Mouse (Mus musculus): ENCODE data around the gene Kif5a. TPM values are rescaled to one million over a fixed set of nuclear protein-coding genes. Genes with fewer than 3 reads are reported as not detected.

Gene Kif5a
- polyA plus RNA-seq, 1 experiment from 2014 or later = 70.0 TPM

- WGBS = 74% methylated on average over 15 of the region's 15 CpGs
- H3K36me3 ChIP-seq = peaks cover 43% of the 10 kb centered on the region
- no peak for ATAC-seq (ENCODE audit: low FRiP score)
- H3K4me2 ChIP-seq (replicated peaks) = peak overlapping the region; percentile 92
- H3K4me3 ChIP-seq = peak overlapping the region; percentile 66
- H3K4me1 ChIP-seq = peaks cover 50% of the 10 kb centered on the region
- no peaks in the 10 kb centered on the region for H3K27me3 ChIP-seq
- no peaks in the 10 kb centered on the region for H3K9me3 ChIP-seq (replicated peaks)
- peak overlapping the region; percentile 97 for H3K27ac ChIP-seq
- H3K9ac ChIP-seq = peak overlapping the region; percentile 88
Measured at GRCm38 (mm10) chr10:127287271-127287935, 24.3 kb upstream of the Kif5a start.

GRCm38 (mm10) chr10:127286730-127287129 is 23.6 kb upstream of the Kif5a start:
- no peak for ATAC-seq (ENCODE audit: low FRiP score)
- no peaks in the 10 kb centered on the region for H3K9me3 ChIP-seq (replicated peaks)
- H3K36me3 ChIP-seq = peaks cover 49% of the 10 kb centered on the region
- H3K4me2 ChIP-seq (replicated peaks) = peak overlapping the region; percentile 92
- H3K9ac ChIP-seq = peak overlapping the region; percentile 88; the same call in 1 of the 2 replicates
- peak overlapping the region; percentile 66; the same call in 1 of the 2 replicates for H3K4me3 ChIP-seq
- WGBS = 45% methylated on average over 7 of the region's 7 CpGs
- no peak overlapping the region for H3K27ac ChIP-seq
- peaks cover 43% of the 10 kb centered on the region for H3K4me1 ChIP-seq
- H3K27me3 ChIP-seq = no peaks in the 10 kb centered on the region

DNA sequence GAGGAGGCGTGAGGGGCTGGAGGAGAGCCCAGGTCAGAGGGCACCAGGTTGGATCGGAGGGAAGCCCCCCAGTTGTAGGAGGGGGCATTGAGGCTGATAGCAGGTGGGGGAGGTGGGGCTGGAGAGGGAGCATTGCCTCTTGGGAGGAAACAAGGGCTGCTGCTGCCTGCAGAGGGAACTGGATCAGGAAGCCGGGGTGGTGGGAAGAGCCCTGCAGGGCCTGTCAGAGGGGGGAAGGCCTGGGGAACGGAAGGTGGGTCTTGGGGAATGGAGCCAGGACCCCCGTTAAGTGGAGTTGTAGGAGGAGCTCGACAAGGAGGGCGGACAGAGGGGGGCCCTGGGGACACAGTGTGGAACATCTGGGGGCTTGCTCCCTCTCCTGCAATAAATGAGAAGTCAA is 23.0 kb upstream of the Kif5a start:
- WGBS = 80% methylated on average over 7 of the region's 7 CpGs
- Histone ChIP-seq H3K27me3 (no peaks in the 10 kb centered on the region), H3K4me2 (replicated peaks) (peak overlapping the region; percentile 92), H3K36me3 (peaks cover 54% of the 10 kb centered on the region), H3K4me3 (no peak overlapping the region), H3K27ac (peak overlapping the region; percentile 4; the same call in 1 of the 2 replicates), H3K4me1 (peaks cover 38% of the 10 kb centered on the region), H3K9me3 (replicated peaks) (no peaks in the 10 kb centered on the region), H3K9ac (peak overlapping the region; percentile 28; the same call in 1 of the 2 replicates)
- no peak for ATAC-seq (ENCODE audit: low FRiP score)

- no peak for ATAC-seq (ENCODE audit: low FRiP score)
- H3K9me3 ChIP-seq (replicated peaks) = no peaks in the 10 kb centered on the region
- 75% methylated on average over 12 of the region's 13 CpGs for WGBS
- no peak overlapping the region for H3K4me3 ChIP-seq
- peaks cover 37% of the 10 kb centered on the region for H3K4me1 ChIP-seq
- H3K9ac ChIP-seq = peak overlapping the region; percentile 28
- H3K4me2 ChIP-seq (replicated peaks) = peak overlapping the region; percentile 7; the same call in 1 of the 2 replicates
- peak overlapping the region; percentile 4; the same call in 1 of the 2 replicates for H3K27ac ChIP-seq
- peaks cover 60% of the 10 kb centered on the region for H3K36me3 ChIP-seq
- no peaks in the 10 kb centered on the region for H3K27me3 ChIP-seq
Measured at GRCm38 (mm10) chr10:127285644-127286043, 22.5 kb upstream of the Kif5a start.

DNA sequence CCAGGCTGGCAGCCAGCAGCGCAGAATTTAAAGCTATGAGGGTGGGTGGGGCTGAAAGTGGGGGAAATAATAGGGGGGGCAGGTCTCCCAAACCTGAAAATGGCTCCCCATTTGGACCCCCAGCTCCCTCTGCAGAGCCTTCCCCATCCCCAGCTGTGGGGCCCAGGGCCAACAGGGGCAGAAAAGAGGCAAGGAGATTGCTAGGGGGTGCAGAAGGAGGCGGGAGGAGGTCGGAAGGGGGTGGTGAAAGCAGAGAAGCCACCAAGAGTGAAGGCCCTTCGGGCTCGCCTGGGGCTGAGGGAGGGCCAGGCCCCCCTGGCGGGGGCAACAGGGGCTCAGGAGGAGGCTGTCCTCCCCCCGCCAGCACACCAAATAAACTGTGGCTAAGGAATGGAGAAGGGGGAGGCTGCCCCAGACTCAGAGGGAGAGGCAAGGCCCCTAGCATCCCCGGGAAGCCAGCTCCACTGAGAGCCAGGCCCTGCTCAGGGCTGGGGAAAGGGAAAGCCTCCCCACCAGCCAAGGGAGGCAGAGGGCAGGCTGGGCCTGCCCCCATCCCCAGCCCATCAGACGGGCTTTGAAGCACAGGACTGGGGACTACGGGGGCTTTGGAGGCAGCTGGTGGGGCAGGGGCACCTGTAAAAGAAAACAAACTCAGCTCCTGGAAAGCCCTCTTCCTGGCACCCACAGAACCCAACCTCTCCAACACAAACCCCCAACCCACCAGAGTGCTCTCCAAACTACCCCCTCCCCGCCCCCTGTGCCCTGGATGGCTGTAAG is 21.8 kb upstream of the Kif5a start:
- no peak overlapping the region for H3K27ac ChIP-seq
- H3K27me3 ChIP-seq = no peaks in the 10 kb centered on the region
- peak overlapping the region; percentile 28; the same call in 1 of the 2 replicates for H3K9ac ChIP-seq
- H3K36me3 ChIP-seq = peaks cover 66% of the 10 kb centered on the region
- no peak overlapping the region for H3K4me3 ChIP-seq
- H3K4me2 ChIP-seq (replicated peaks) = no peak overlapping the region
- peaks cover 35% of the 10 kb centered on the region for H3K4me1 ChIP-seq
- H3K9me3 ChIP-seq (replicated peaks) = no peaks in the 10 kb centered on the region
- WGBS = 70% methylated on average over 11 of the region's 11 CpGs
- no peak for ATAC-seq (ENCODE audit: low FRiP score)

DNA sequence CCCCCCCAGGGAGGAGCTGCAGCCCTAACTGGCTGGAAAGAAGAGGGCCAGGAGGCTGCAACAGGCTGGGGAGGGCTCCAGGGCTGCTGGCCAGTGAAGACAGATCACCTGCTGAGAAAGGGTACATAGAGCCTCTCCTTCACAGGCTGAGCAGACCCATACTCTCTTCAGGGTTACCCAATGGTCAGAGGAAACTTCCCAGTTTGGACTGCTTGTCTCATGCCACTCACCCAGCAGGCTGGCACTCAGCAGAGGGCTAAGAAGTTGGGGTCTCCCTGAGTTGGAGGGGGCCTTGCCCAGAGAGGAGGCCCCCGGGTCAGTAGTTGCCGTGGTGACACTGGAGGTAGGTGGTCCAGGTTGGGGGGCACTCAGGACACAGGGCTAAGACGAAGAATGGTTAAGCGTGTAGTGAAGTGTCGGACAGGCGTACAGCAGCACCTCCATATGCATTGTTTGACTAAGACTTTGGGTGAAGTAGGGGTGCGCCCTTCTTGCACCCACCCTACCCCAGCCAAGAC is 21.0 kb upstream of the Kif5a start:
- Histone ChIP-seq H3K4me1 (peaks cover 31% of the 10 kb centered on the region), H3K9ac (no peak overlapping the region), H3K36me3 (peaks cover 73% of the 10 kb centered on the region), H3K9me3 (replicated peaks) (no peaks in the 10 kb centered on the region), H3K4me3 (no peak overlapping the region), H3K27me3 (no peaks in the 10 kb centered on the region), H3K4me2 (replicated peaks) (no peak overlapping the region), H3K27ac (0 out of 2 replicates have a peak overlapping the region, but pooled peaks have one; percentile 19)
- 92% methylated on average over 7 of the region's 7 CpGs for WGBS
- ATAC-seq (ENCODE audit: low FRiP score) = no peak

- Histone ChIP-seq H3K4me3 (no peak overlapping the region), H3K4me1 (peaks cover 28% of the 10 kb centered on the region), H3K9me3 (replicated peaks) (no peaks in the 10 kb centered on the region), H3K36me3 (peaks cover 88% of the 10 kb centered on the region), H3K27me3 (no peaks in the 10 kb centered on the region), H3K9ac (no peak overlapping the region), H3K4me2 (replicated peaks) (no peak overlapping the region), H3K27ac (no peak overlapping the region)
- no peak for ATAC-seq (ENCODE audit: low FRiP score)
- WGBS = 90% methylated on average over 13 of the region's 13 CpGs
Measured at GRCm38 (mm10) chr10:127282620-127283215, 19.6 kb upstream of the Kif5a start.

- Histone ChIP-seq H3K4me3 (no peak overlapping the region), H3K36me3 (peaks cover 97% of the 10 kb centered on the region), H3K9ac (no peak overlapping the region), H3K27me3 (no peaks in the 10 kb centered on the region), H3K27ac (no peak overlapping the region), H3K9me3 (replicated peaks) (no peaks in the 10 kb centered on the region), H3K4me1 (peaks cover 14% of the 10 kb centered on the region), H3K4me2 (replicated peaks) (no peak overlapping the region)
- 89% methylated on average over 8 of the region's 8 CpGs for WGBS
- no peak for ATAC-seq (ENCODE audit: low FRiP score)
Measured at GRCm38 (mm10) chr10:127281316-127281715, 18.2 kb upstream of the Kif5a start.

DNA sequence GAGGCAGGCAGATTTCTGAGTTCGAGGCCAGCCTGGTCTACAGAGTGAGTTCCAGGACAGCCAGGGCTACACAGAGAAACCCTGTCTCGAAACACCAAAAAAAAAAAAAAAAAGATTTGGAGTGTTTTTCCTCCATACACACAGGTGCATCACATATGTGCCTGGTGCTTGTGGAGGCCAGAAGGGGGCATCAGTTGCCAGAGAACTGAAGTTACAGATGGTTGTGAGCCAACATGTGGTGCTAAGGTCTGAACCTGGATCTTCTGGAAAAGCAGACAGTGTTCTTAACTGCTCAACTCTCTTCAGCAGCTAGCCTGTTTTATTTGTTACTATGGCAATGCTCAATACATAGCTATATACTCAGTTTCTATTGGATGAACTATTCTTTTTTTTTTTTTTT is 16.6 kb upstream of the Kif5a start:
- Histone ChIP-seq H3K4me3 (no peak overlapping the region), H3K36me3 (peaks cover 96% of the 10 kb centered on the region), H3K27ac (no peak overlapping the region), H3K4me2 (replicated peaks) (no peak overlapping the region), H3K27me3 (no peaks in the 10 kb centered on the region), H3K4me1 (peaks cover 1% of the 10 kb centered on the region), H3K9me3 (replicated peaks) (no peaks in the 10 kb centered on the region), H3K9ac (no peak overlapping the region)
- ATAC-seq (ENCODE audit: low FRiP score) = no peak
- 94% methylated on average over 2 of the region's 2 CpGs for WGBS

DNA sequence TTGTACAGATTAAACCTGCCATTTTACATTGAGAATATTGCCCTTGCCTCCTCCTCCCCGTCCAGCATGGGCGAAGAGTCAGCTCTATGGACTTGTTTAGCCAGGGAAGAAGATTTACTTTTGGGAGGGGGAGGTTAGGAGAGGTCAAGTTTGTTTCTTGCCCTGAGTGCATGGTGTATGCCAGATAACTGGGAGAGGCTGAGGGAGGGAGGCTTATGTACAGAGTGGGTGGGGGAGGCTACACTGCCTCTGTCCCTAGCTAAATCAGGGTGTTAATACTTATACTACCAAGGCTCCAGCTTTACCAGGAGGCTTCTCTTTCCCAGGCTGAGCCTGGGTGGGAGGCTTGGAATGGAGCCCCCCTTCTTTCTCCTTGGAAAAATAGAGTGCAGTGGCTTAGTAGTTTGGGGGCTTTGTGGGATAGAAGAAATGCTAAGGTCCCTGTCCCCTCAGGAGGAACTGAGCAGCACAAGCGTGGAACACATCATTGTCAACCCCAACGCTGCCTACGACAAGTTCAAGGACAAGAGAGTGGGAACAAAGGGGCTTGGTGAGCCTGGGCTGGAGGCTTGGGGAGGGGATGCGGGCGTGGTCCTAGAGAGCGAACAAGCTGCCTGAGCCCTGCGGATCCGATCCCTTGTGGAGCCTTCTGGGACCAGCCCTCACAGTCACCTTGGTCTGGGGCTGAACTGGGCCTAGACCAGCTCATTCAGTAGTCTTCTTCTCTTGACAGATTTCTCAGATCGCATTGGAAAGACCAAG is 11.3 kb upstream of the Kif5a start:
- H3K27ac ChIP-seq = no peak overlapping the region
- H3K4me3 ChIP-seq = no peak overlapping the region
- no peak overlapping the region for H3K9ac ChIP-seq
- WGBS = 84% methylated on average over 11 of the region's 11 CpGs
- no peak for ATAC-seq (ENCODE audit: low FRiP score)
- peaks cover 8% of the 10 kb centered on the region for H3K4me1 ChIP-seq
- H3K4me2 ChIP-seq (replicated peaks) = no peak overlapping the region
- H3K9me3 ChIP-seq (replicated peaks) = no peaks in the 10 kb centered on the region
- H3K27me3 ChIP-seq = no peaks in the 10 kb centered on the region
- H3K36me3 ChIP-seq = peaks cover 90% of the 10 kb centered on the region

GRCm38 (mm10) chr10:127272371-127272770 is 9.2 kb upstream of the Kif5a start:
- Histone ChIP-seq H3K4me3 (no peak overlapping the region), H3K27ac (no peak overlapping the region), H3K4me1 (peaks cover 25% of the 10 kb centered on the region), H3K27me3 (no peaks in the 10 kb centered on the region), H3K4me2 (replicated peaks) (no peak overlapping the region), H3K36me3 (peaks cover 79% of the 10 kb centered on the region), H3K9ac (no peak overlapping the region), H3K9me3 (replicated peaks) (no peaks in the 10 kb centered on the region)
- 86% methylated on average over 5 of the region's 5 CpGs for WGBS
- ATAC-seq (ENCODE audit: low FRiP score) = no peak
